Mouse (Mus musculus) heart, postnatal 25 days (tissue): ENCODE measurements around the gene Adam12. TPM values are rescaled to one million over a fixed set of nuclear protein-coding genes. Genes with fewer than 3 reads are reported as not detected.
A peak's percentile ranks its signal among the peaks of the same experiment; 100 is the strongest.

Experiments used
- DNase-seq: peaks from one replicate; pipeline ENCODE4 v3.0.0; 2022; ENCODE audit warnings: low spot score
- intact Hi-C: fragments of 180-260 bp; cut with DNase I; formaldehyde crosslinking; loops from one replicate; pipeline ENCODE4 v1.15.1; 2025
- total RNA-seq, 2 experiments: library from RNA; stranded (reverse); gene quantifications; 2 replicates each; pipeline ENCODE4 v1.2.3; 2021

The Adam12 gene
- total RNA-seq, 2 experiments from 2014 or later, result 0.78 to 1.4 TPM

GRCm38 (mm10) chr7:133954111-133955091 is 277.5 kb downstream of the Adam12 start:
- DNase-seq, result no peak

GRCm38 (mm10) chr7:133951777-133952545 is 280.0 kb downstream of the Adam12 start:
- DNase-seq, result no peak
- intact Hi-C loops, result no loop called here

More at GRCm38 (mm10) chr7:133954111-133955091, 277.5 kb downstream of the Adam12 start:
- intact Hi-C loops, result no loop called here

- no peak for DNase-seq
- intact Hi-C loops, result no loop called here
These were observed 284.6 kb downstream of the Adam12 start for GRCm38 (mm10) chr7:133947360-133947759.

GRCm38 (mm10) chr7:133946757-133947345 is 285.1 kb downstream of the Adam12 start:
- intact Hi-C loops, result no loop called here
- DNase-seq, result no peak

GRCm38 (mm10) chr7:133946113-133946512 is 285.8 kb downstream of the Adam12 start:
- DNase-seq, result no peak
- intact Hi-C loops, result no loop called here

- intact Hi-C loops, result no loop called here
- no peak for DNase-seq
These were observed 291.5 kb downstream of the Adam12 start for GRCm38 (mm10) chr7:133940405-133940804.

- intact Hi-C loops, result no loop called here
- no peak for DNase-seq
These were observed 294.5 kb downstream of the Adam12 start for GRCm38 (mm10) chr7:133937473-133937872.

GRCm38 (mm10) chr7:133936377-133936776 is 295.6 kb downstream of the Adam12 start:
- intact Hi-C loops, result no loop called here

GRCm38 (mm10) chr7:133933378-133933777 is 298.6 kb downstream of the Adam12 start:
- intact Hi-C loops, result no loop called here
- no peak for DNase-seq

More at GRCm38 (mm10) chr7:133936377-133936776, 295.6 kb downstream of the Adam12 start:
- no peak for DNase-seq

- DNase-seq, result no peak
These were observed 300.5 kb downstream of the Adam12 start for GRCm38 (mm10) chr7:133931481-133931880.

GRCm38 (mm10) chr7:133928981-133929380 is 303.0 kb downstream of the Adam12 start:
- no peak for DNase-seq
- intact Hi-C loops, result no loop called here

More at GRCm38 (mm10) chr7:133931481-133931880, 300.5 kb downstream of the Adam12 start:
- intact Hi-C loops, result no loop called here

- DNase-seq, result no peak
- intact Hi-C loops, result no loop called here
These were observed 306.2 kb downstream of the Adam12 start for GRCm38 (mm10) chr7:133925771-133926170.

- DNase-seq, result no peak
- intact Hi-C loops, result no loop called here
These were observed 308.0 kb downstream of the Adam12 start for GRCm38 (mm10) chr7:133923994-133924393.

GRCm38 (mm10) chr7:133921291-133921690 is 310.7 kb downstream of the Adam12 start:
- DNase-seq, result no peak
- intact Hi-C loops, result no loop called here

- DNase-seq, result no peak
- intact Hi-C loops, result no loop called here
These were observed 311.2 kb downstream of the Adam12 start for GRCm38 (mm10) chr7:133920724-133921123.

- DNase-seq, result peak; percentile 9
These were observed 312.0 kb downstream of the Adam12 start for GRCm38 (mm10) chr7:133919918-133920317.

GRCm38 (mm10) chr7:133919306-133919705 is 312.6 kb downstream of the Adam12 start:
- intact Hi-C loops, result no loop called here
- DNase-seq, result no peak

More at GRCm38 (mm10) chr7:133919918-133920317, 312.0 kb downstream of the Adam12 start:
- intact Hi-C loops, result no loop called here

GRCm38 (mm10) chr7:133916230-133916629 is 315.7 kb downstream of the Adam12 start:
- DNase-seq, result no peak
- intact Hi-C loops, result no loop called here

GRCm38 (mm10) chr7:133911881-133912280 is 320.1 kb downstream of the Adam12 start:
- intact Hi-C loops, result no loop called here
- DNase-seq, result no peak

- DNase-seq, result no peak
These were observed 322.0 kb downstream of the Adam12 start for GRCm38 (mm10) chr7:133909833-133910375.

More at GRCm38 (mm10) chr7:133909833-133910375, 322.0 kb downstream of the Adam12 start:
- intact Hi-C loops, result no loop called here
